Mouse (Mus musculus) midbrain, embryonic 14.5 days (tissue): ENCODE results near the gene Nat9. TPM values are rescaled to one million over a fixed set of nuclear protein-coding genes. Genes with fewer than 3 reads are reported as not detected.
A peak's percentile ranks its signal among the peaks of the same experiment; 100 is the strongest.

ENCODE experiments used
- ATAC-seq: fragments of 200-750 bp; cut with Nextera tagmentation; 2 replicates; pipeline ENCODE4 v1.8.0; 2017; ENCODE audit warnings: moderate number of reproducible peaks, moderate library complexity; ENCODE audit not compliant: low FRiP score, low TSS enrichment
- DNase-seq: peaks from one replicate; pipeline ENCODE4 v3.0.0-alpha.2; 2015
- H3K27ac ChIP-seq: fragments of 300-500 bp; sonication (generic); replicated peaks from 2 replicates; pipeline ENCODE4 v1.5.1; 2014; ENCODE audit warnings: mild to moderate bottlenecking, low read depth, low read length, moderate library complexity
- H3K27me3 ChIP-seq: fragments of 300-500 bp; sonication (generic); 2 replicates; pipeline ENCODE4 v1.6.1; 2014; ENCODE audit warnings: low read length, control low read depth, mixed read lengths; ENCODE audit not compliant: control insufficient read depth, insufficient read depth
- H3K36me3 ChIP-seq: fragments of 300-500 bp; sonication (generic); 2 replicates; pipeline ENCODE4 v1.6.1; 2014; ENCODE audit warnings: low read length, control low read depth; ENCODE audit not compliant: control insufficient read depth, insufficient read depth
- H3K4me1 ChIP-seq: fragments of 300-500 bp; sonication (generic); 2 replicates; pipeline ENCODE4 v1.6.1; 2014; ENCODE audit warnings: mild to moderate bottlenecking, antibody characterized with exemption, low read length, control low read depth; ENCODE audit not compliant: control insufficient read depth, insufficient read depth
- H3K4me2 ChIP-seq: fragments of 300-500 bp; sonication (generic); 2 replicates; pipeline ENCODE4 v1.6.1; 2014; ENCODE audit warnings: mild to moderate bottlenecking, low read length, moderate library complexity
- H3K4me3 ChIP-seq: fragments of 300-500 bp; sonication (generic); replicated peaks from 2 replicates; pipeline ENCODE4 v1.5.1; 2014; ENCODE audit warnings: low read depth, low read length
- H3K9ac ChIP-seq: fragments of 300-500 bp; sonication (generic); replicated peaks from 2 replicates; pipeline ENCODE4 v1.6.1; 2014; ENCODE audit warnings: mild to moderate bottlenecking, low read length, moderate library complexity
- H3K9me3 ChIP-seq: fragments of 300-500 bp; sonication (generic); 2 replicates; pipeline ENCODE4 v1.6.1; 2016; ENCODE audit warnings: low read length, control low read depth, mixed read lengths; ENCODE audit not compliant: control insufficient read depth
- WGBS: fragments of 180-500 bp; shearing (Covaris S2); extraction: QIAGEN DNeasy Blood & Tissue Kit; methylation state at CpG from one replicate; pipeline ENCODE4 v1.1.7; 2014; 5-methylcytosine and 5-hydroxymethylcytosine counted together
- polyA plus RNA-seq: library from polyadenylated mRNA; unstranded; fragments of >200 nt; fragmentation: Nextera tagmentation; extraction: Ambion mirVana; gene quantifications from 2 replicates; pipeline ENCODE4 v1.2.1, GENCODE M21; 2014

Nat9 gene
- polyA plus RNA-seq, 1 experiment from 2014 or later, result 17.4 TPM

DNA sequence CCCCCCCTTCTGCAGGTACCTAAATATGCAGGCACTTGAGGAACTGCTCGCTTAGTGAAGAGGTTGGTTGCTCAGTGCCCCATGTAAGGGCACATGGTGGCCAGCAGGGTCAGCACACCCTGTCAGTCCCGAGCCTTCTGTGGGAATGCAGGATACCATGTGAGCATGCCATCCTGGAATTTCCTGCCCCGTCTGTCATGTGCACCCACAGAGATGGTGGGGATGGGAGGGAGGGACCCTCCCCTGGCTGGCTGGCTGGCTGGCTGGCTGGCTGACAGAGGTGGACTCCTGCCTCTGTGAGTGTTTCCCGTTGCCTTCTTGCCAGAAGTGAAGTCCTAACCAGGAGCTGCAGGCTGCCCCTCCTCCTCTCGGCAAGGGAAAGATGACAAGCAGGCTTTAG is 34.9 kb upstream of the Nat9 start:
- 55% methylated on average over 5 of the region's 5 CpGs for WGBS
- Histone ChIP-seq H3K4me2 (no peak overlapping the region), H3K27ac (no peak overlapping the region), H3K36me3 (no peaks in the 10 kb centered on the region), H3K9ac (no peak overlapping the region), H3K4me3 (no peak overlapping the region), H3K4me1 (peaks cover 18% of the 10 kb centered on the region), H3K27me3 (no peaks in the 10 kb centered on the region), H3K9me3 (no peaks in the 10 kb centered on the region)
- no peak for ATAC-seq
- no peak for DNase-seq

DNA sequence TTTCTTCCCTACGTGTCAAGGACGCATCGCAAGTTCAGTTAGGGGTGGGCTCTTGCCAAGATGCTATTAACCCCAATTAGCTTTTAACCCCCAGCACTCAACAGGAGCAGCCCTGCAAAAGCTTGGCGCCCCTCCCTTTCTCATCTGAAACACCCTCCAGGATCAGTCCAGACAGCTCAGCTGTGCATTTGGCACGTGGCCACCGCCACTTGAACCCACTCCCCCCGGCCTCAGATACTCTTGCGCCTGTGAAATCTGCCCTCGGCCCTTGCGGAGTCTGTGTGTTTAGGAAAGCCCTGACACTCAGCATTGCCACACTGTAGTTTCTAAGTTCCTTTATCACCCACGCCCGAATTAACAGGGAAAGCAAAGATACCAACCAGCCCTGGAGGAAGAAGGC is 34.4 kb upstream of the Nat9 start:
- WGBS, result 61% methylated on average over 12 of the region's 12 CpGs
- no peak overlapping the region for H3K4me3 ChIP-seq
- H3K4me1 ChIP-seq, result peaks cover 14% of the 10 kb centered on the region
- no peaks in the 10 kb centered on the region for H3K9me3 ChIP-seq
- no peaks in the 10 kb centered on the region for H3K27me3 ChIP-seq
- no peak overlapping the region for H3K9ac ChIP-seq
- H3K4me2 ChIP-seq, result no peak overlapping the region
- H3K27ac ChIP-seq, result no peak overlapping the region
- DNase-seq, result peak; percentile 67
- H3K36me3 ChIP-seq, result no peaks in the 10 kb centered on the region
- no peak for ATAC-seq

DNA sequence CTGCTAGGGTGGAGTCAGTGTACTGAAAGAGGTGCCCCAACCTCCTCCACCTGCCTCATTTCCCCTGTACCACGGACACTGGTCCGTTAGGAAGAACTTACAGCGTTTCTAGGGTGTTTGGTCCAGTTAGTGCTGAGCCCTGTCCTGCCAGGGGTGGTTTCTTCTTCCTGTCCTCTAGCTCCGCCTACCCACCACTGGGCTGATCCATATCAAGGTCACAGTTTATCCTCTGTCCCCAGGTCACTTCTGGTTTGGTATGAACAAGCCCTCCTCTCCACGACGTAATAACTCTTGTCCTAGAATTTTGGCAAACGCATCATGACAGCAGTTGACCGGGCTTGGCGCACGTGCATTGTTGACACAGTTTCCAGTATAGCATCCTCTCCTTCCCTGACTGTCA is 32.0 kb upstream of the Nat9 start:
- Histone ChIP-seq H3K4me1 (no peaks in the 10 kb centered on the region), H3K27me3 (no peaks in the 10 kb centered on the region), H3K4me2 (no peak overlapping the region), H3K4me3 (no peak overlapping the region), H3K9ac (no peak overlapping the region), H3K9me3 (no peaks in the 10 kb centered on the region), H3K27ac (no peak overlapping the region), H3K36me3 (no peaks in the 10 kb centered on the region)
- DNase-seq, result no peak
- no peak for ATAC-seq
- WGBS, result 92% methylated on average over 10 of the region's 10 CpGs

DNA sequence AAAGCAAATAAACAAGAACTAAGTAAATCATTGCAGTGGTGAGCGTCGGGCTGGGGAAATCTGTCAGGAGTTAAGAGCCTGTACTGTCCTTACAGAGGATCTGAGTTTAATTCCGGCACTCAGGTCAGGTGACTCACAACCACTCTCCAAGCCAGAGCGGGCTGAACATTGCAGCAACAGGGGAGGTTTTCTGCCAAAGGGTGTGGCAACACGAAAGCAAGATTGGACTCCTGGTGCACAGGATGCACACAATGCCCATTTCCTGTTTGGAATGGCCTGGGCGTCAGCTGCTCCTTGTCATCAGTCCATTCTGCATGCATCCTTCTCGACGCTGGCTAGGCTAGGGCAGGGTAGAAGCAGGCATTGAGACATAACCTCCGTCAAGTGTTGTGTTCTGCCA is 31.6 kb upstream of the Nat9 start:
- H3K27ac ChIP-seq, result no peak overlapping the region
- 88% methylated on average over 9 of the region's 9 CpGs for WGBS
- H3K36me3 ChIP-seq, result no peaks in the 10 kb centered on the region
- ATAC-seq, result no peak
- H3K4me1 ChIP-seq, result no peaks in the 10 kb centered on the region
- no peak overlapping the region for H3K4me2 ChIP-seq
- no peak for DNase-seq
- H3K27me3 ChIP-seq, result no peaks in the 10 kb centered on the region
- no peak overlapping the region for H3K9ac ChIP-seq
- no peaks in the 10 kb centered on the region for H3K9me3 ChIP-seq
- H3K4me3 ChIP-seq, result no peak overlapping the region

DNA sequence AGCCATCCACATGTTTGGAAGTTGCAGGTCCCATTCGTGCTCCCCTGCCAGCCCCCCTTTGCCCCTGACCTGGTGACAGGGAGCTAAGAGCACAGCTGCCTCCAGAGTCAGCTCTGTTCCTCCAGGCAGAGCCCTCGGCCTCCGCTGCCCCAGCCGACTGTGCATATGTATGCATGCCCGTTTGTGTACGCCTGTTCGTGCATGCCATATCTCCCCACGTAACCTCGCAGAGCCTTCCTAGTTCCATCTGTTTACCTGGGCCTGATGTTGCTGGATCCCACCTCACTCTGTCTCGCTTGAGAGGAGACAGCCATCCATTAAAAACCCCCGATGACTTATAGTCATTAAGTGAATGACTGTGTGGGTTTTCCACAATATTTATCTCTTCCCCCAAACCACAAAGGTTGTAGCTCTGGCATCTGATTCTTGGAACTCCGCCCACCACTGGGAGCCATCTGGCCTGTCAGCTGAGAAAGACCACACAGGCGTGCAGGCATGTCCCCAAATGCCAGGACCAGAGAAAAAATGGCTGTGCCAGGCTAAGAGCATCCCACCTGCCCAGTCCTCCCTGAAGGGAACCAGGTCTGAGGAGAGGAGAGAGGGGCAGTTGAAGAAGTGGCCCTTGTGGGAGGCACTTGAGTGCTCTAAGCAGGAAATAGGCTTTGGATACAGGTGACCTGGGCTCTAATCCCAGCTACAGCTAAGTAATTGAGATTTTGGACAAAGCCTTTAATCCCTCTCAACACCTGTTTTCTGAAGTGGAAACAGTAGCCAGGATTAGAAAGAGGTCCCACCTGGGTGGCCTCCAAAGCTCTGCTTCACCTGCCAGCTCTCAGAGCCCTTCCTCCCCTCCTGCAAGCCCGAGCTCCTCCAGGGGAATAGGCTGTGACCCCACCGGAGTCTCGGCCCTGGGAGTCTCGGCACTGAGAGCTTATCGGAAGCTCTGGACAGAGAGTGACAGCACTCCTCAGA is 30.1 kb upstream of the Nat9 start:
- H3K4me3 ChIP-seq, result no peak overlapping the region
- H3K9ac ChIP-seq, result no peak overlapping the region; the same call in 1 of the 2 replicates
- H3K27me3 ChIP-seq, result no peaks in the 10 kb centered on the region
- no peaks in the 10 kb centered on the region for H3K4me1 ChIP-seq
- H3K9me3 ChIP-seq, result no peaks in the 10 kb centered on the region
- no peak for ATAC-seq
- 63% methylated on average over 18 of the region's 18 CpGs for WGBS
- no peak overlapping the region for H3K27ac ChIP-seq
- no peak overlapping the region for H3K4me2 ChIP-seq
- H3K36me3 ChIP-seq, result no peaks in the 10 kb centered on the region
- peak; percentile 50 for DNase-seq

DNA sequence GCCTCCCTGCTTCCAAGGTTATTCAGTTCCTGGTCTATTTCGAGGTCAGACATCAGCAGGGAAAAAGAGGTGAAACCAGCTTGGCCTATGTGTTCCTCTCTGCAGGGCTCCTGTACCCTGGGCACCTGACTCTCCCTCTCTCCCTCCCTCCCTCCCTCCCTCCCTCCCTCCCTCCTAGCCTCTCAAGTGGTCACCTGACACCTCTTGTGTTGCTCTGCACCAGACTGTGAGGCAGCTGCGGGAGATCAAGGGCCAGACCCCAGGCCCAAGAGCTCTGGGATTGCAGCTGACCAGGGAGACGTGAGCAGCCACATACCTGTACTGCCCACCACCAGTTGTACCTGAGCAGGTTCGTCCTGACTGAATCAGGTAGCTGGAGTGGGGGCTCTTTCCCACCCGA is 27.5 kb upstream of the Nat9 start:
- H3K9me3 ChIP-seq, result no peaks in the 10 kb centered on the region
- no peaks in the 10 kb centered on the region for H3K4me1 ChIP-seq
- H3K27me3 ChIP-seq, result no peaks in the 10 kb centered on the region
- H3K4me2 ChIP-seq, result no peak overlapping the region
- 45% methylated on average over 5 of the region's 5 CpGs for WGBS
- no peak for ATAC-seq
- no peak overlapping the region for H3K9ac ChIP-seq
- no peak for DNase-seq
- H3K27ac ChIP-seq, result no peak overlapping the region
- H3K4me3 ChIP-seq, result no peak overlapping the region
- H3K36me3 ChIP-seq, result no peaks in the 10 kb centered on the region

DNA sequence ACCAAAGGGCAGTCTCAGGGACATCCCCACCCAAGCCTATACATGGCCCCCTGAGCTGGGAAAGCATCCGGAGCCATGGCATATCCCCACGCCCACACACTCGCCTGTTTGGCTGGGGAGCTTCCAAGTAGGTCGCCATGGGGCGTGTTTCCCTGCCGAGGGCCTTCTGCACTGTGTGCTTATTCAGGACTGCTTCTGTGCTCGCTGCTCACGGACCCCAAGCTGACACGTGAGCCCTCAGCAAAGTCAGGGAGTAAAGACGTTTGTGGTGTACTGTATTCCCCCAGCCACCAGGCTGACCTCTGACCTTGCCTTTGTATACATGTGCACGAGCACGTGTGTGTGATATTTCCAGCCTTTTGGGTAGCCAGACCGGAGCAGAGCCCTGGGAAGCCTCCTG is 24.5 kb upstream of the Nat9 start:
- no peak overlapping the region for H3K9ac ChIP-seq
- H3K27me3 ChIP-seq, result no peaks in the 10 kb centered on the region
- no peak overlapping the region for H3K27ac ChIP-seq
- no peak overlapping the region for H3K4me3 ChIP-seq
- H3K9me3 ChIP-seq, result no peaks in the 10 kb centered on the region
- WGBS, result 58% methylated on average over 13 of the region's 13 CpGs
- no peak overlapping the region for H3K4me2 ChIP-seq
- H3K36me3 ChIP-seq, result peaks cover 22% of the 10 kb centered on the region
- H3K4me1 ChIP-seq, result no peaks in the 10 kb centered on the region
- DNase-seq, result no peak
- ATAC-seq, result no peak

DNA sequence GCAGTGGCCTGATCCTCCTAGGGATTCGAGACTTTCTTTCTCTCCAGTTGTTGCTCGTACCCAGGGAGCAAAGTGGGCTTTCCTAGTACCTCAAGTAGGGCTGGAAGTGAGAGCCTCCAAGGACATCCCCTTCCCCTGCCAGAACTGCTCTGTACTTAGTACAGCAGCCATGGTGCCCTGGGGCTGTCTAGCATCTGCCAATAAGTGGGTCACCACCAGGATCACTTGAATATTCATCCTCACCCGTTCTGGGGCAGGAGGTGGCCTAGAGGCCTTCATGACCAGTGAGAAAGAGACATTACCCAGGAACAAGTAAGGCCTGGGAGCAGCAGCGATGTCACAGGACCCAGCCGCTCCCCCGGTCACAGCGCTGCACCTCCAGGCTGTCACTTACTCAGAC is 22.3 kb upstream of the Nat9 start:
- Histone ChIP-seq H3K4me1 (no peaks in the 10 kb centered on the region), H3K27me3 (no peaks in the 10 kb centered on the region), H3K9me3 (no peaks in the 10 kb centered on the region), H3K4me3 (no peak overlapping the region), H3K4me2 (no peak overlapping the region), H3K36me3 (peaks cover 43% of the 10 kb centered on the region), H3K9ac (no peak overlapping the region), H3K27ac (no peak overlapping the region)
- ATAC-seq, result no peak
- no peak for DNase-seq
- WGBS, result 67% methylated on average over 7 of the region's 7 CpGs
